Mouse (Mus musculus): ENCODE measurements at regions not wholly inside any gene's neighbourhood (a gene's known extent, or its start where the extent isn't known, plus 50 kb on each side); places are given as distances from the start of the nearest gene placed in this dataset.
"Not testable (repeated sequence)": the region's sequence is repeated elsewhere in the genome, so short reads cannot be mapped to it uniquely, and the experiment has no call there.

DNA sequence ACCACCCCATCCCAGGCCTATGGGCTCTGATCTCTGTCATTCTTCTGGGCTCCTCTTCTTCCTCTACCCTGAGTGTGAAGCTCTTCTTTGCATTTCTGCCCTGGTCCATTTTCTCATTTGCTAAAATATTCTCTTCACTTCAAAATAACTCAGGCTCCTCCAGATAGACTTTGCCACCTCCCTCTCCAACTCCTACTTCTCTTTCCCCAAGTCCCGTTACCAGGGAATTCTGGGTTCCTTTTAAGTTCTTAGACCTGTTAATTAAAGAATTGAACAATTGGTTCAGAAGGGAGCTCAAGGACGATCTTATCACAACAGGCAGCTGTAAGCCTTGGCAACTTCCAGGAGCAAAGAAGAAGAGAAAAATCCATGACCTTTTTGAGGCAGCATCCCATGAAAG lies 122.9 kb upstream of the Arid1b start:
- no peak for DNase-seq (ENCODE audit: low read depth, low spot score)

GRCm38 (mm10) chr17:4874459-4874858 lies 119.7 kb upstream of the Arid1b start:
- no peak for DNase-seq (ENCODE audit: low read depth, low spot score)

GRCm38 (mm10) chr17:4875086-4876046 lies 118.8 kb upstream of the Arid1b start:
- no peak for DNase-seq (ENCODE audit: low read depth, low spot score)

DNA sequence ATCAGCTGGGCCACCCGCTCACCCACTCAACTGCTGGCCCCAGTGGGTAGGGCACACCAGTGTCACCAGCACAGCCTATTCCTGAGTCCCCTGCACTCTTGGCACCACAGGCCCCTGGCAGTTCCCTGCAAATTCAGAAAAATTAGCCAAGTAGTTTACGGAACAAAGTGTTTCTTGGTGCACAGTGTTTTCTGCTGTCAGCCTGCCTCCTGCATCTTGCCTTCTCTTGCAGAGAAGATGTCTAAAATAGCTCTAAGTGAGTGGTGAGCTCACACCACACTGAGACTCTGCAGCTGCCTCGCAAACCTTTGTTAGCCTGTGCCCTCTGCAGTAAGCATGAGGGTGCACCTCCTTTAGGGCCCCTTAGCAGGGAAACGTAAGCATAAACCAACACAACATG lies 117.7 kb upstream of the Arid1b start:
- no peak for DNase-seq (ENCODE audit: low read depth, low spot score)

GRCm38 (mm10) chr17:4881473-4881872 lies 112.7 kb upstream of the Arid1b start:
- no peak for DNase-seq (ENCODE audit: low read depth, low spot score)

DNA sequence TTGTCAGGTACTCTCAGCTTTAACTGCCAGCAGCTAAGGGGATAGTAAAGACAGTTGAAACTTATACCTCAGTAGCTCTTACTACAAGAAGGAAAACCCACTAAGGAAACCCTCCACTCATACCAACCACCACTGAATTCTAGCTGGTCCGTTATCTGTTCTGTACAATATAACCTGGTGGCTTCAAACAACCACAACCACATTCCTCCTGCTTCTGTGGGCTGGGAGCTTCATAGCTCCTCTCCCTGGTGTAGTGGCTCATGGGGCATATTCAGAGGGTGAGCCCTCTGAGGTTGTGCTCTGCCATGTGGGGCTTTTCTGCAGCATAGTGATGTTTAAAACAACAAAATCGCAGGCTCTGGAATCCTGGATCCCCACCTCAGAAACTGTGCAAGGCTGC lies 110.0 kb upstream of the Arid1b start:
- DNase-seq (ENCODE audit: low read depth, low spot score), result no peak

GRCm38 (mm10) chr17:4884761-4885160 lies 109.4 kb upstream of the Arid1b start:
- DNase-seq (ENCODE audit: low read depth, low spot score), result no peak

GRCm38 (mm10) chr17:4887331-4887730 lies 106.8 kb upstream of the Arid1b start:
- not testable (repeated sequence) for DNase-seq (ENCODE audit: low read depth, low spot score)

GRCm38 (mm10) chr17:4889577-4889976 lies 104.6 kb upstream of the Arid1b start:
- DNase-seq (ENCODE audit: low read depth, low spot score), result no peak

DNA sequence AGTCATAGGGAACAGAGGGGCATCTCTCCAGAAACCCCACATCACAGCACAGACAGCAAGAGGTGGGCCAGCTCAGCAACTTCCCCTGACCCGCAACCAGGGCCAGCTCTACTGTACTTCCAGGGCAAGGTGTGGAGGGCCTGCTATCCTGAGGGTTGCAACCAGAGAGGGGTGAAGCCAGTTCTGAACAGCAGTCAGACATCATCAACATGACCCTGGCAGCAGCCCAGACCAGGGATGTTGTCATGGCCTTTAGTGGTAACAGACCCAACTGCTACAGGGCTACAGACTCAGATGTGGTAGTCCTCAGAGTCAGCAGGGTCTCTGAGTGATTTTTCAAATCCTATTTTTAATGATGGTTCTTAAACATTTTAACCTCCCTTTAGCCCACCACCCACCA lies 104.0 kb upstream of the Arid1b start:
- DNase-seq (ENCODE audit: low read depth, low spot score), result no peak

DNA sequence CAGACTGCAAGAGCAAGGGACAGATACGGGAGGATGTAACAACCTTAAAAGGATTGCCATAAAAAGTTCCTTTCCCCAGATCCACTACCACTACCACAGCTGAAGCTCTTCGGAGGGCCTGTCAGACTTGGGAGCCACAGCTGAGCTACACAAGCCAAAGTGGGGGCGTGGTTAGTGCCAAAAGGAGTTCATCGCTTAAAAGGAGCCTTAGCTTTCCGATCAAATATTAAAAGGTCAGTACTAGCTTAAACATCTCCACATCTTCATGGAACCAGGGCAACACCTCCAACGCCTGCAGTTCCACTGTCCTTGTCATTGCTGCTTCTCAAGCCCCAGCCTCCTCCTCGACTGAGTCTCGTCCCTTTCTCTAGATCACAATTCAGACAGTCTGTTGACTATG lies 102.6 kb upstream of the Arid1b start:
- DNase-seq (ENCODE audit: low read depth, low spot score), result no peak

DNA sequence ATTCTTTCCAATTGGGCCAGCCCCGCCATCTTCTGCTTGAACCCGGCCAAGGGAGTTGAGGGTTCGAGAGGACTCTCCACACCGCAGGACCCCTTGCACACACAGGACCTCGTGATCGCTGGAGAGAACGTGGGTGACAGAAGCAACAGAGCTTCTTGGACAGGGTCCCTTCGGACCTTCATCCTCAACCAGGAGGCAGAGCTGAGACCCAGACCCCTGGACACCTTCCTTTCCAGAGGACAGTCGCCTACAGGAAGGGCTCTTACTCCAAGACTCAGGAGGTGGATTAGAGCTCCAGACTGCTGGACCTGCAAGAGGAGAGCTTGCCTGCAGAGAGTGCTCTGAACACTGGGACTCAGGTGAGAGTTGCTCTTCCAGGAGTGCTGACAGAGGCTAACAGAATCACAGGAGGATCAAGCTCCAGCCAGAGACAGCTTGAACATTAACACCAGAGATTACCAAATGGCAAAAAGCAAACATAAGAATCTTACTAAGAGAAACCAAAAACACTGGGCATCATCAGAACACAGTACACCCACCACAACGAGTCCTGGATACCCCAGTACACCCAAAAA lies 99.3 kb upstream of the Arid1b start:
- DNase-seq (ENCODE audit: low read depth, low spot score), result not testable (repeated sequence)

DNA sequence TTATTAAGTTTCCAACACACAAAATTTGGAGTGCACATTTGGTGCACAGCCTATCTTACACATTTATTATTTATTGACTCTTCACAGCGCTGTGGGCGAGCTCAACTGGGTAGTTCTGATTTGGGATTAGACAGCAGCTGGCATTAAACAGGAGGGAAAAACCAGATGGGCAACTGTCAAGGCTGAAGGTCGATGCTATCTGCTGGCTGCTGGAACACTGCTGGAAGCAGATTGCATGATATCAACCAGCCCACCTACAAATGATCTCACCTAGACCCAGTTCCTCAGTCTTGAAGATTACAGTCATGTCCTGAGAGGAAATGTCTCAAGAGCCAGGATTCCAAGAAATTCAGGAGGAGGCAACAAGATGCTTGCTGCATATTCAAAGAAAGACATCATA lies 91.0 kb upstream of the Arid1b start:
- DNase-seq (ENCODE audit: low read depth, low spot score), result no peak

DNA sequence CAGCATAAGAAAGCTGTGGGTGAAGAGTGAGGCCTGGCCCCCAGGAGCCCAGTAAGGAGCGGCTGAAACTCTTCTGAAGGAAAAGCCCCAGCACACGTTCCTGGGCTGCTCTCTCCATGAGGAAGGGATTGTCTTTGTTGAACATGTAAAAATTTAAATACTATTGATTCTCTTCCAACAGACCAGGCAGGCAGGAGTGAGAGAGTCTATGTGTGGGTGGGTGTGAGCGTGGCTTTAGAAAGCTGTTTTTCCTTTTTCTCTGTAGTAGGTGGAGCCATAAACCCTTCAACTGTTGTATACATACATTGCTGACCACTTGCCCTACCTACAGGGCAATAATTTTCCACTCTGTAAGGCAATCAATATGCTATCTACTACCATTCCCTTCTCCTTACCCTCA lies 87.6 kb upstream of the Arid1b start:
- no peak for DNase-seq (ENCODE audit: low read depth, low spot score)

DNA sequence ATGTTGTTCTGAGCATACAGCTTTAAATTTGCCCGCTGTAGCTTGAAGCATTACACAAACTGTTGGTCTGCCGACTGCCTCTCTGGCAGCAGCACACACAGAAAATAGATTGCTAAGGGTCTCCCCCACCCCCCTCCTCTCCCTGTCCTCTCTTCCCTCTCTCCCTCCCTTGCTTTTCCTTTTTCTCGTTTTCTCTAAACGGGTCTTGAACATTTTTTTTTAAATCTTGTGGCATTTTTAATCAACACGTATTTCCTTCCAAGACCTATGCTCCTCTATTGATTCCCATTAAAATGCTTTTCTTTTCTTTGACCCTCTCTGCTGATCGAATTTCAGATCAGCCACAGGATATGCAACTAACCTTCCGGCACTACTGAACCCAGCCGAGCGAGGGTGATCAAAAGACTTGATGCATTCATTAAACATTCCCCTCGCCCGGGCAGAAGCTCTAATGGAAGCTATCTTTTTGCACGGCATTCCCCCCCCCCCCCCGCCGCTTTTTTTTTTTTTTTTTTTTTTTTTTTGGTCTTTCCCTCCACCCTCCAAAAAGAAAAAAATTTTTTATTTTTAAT lies 86.9 kb upstream of the Arid1b start:
- peak; percentile 43 for DNase-seq (ENCODE audit: low read depth, low spot score)

DNA sequence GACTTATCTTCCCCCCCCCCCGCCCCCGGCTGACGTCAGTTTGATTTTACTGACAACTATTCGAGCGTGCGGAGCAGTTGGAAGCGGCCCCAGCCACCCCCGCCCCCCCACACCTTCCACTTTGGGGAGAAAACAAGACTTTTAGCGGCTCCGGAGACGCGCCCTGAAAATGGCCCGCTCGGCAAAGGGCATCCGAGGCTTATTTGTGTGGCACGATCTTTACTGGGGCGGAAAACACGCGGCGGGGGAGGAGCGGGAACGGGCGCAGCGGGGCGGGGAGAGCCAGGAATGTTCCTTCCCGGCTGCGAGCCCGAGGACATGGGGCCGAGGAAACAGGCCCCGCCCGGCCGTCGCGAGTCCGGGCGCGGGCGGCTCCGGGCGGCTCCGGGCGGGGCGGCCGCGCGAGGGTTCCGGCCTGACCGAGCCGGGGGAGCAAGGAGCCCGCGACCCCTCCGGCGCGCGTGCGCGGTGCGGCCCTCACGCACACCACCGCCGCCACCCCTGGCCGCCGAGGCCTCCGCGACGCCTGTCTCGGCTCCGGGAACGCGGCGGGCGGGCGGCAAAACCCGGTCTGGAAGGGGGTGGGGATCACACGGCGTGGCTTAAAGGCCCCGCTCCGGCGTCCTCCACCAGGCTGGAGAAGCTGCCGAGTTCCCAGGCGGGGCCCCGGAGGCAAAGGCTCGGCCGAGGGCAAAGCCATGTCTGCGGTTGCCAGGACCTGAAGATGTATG lies 86.1 kb upstream of the Arid1b start:
- peak; percentile 94 for DNase-seq (ENCODE audit: low read depth, low spot score)

- no peak for DNase-seq (ENCODE audit: low read depth, low spot score)
Measured at GRCm38 (mm10) chr17:4908572-4908965, 85.6 kb upstream of the Arid1b start.

DNA sequence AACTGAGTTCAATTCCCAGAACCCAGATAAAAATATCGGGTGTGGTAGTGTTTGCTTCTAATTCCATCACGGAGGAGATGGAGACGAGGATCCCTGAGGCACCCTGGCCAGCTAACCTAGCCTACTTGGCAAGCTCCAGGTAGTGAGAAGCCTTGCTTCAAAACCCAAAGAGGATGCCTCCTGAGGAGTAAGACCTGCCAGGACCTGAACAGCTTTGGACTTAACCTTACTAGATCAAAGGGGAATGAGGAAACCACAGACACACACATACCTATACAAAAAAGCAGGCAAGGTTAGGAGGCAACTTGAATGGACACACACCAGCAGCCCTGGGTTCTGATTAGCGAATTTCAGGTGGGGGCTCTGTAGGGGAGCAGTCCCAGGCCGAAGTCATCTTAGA lies 84.0 kb upstream of the Arid1b start:
- DNase-seq (ENCODE audit: low read depth, low spot score), result no peak

GRCm38 (mm10) chr17:4913001-4913400 lies 81.1 kb upstream of the Arid1b start:
- no peak for DNase-seq (ENCODE audit: low read depth, low spot score)

DNA sequence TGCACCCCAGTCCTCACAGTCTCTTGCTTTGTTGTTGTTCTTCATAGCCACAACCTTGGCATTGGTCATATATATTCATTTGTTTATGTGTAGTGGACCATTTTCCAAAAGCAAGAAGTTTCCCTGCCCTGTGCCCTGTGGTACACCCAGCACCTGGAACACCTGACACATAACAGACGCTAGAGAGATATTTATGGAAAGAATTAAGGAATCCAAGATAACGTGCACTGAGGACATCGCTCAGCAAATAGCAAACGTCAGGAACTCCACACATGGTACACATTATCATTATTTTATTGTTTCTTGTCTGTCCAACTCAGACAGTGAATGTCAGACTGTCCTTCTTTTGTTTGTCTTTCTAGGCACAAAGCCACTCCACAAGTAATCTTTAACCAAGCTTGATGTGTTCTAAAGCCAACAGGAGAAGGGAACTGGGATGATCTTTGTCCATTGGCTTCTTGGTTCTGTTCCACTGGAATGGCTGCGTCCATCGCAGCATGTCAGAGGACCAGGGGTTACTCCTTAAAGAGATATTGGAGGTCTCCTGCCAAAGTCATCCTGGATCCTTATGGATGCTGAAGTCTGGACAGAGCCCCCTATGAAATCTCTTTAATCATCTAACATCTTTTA lies 74.2 kb upstream of the Arid1b start:
- DNase-seq (ENCODE audit: low read depth, low spot score), result no peak

- no peak for DNase-seq (ENCODE audit: low read depth, low spot score)
Measured at GRCm38 (mm10) chr17:4921121-4921520, 73.0 kb upstream of the Arid1b start.

DNA sequence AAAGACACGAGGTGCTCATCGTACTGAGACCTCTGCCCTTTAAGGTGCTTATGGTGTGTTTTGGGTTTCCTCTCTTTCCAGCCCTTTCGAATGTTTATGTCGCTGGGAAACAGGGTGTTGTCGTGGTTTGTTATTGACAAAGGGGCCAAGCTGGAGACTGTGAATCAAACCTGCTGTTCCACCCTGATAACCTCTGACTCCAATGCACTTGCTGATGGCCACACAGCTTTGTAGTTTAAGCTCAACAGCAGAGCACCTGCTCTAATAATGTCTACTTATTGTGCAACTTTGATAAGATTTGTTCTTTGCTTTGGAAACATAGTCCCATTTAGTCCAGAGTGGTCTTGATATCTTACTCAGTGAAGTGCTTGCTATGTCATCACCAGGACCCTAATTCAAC lies 65.5 kb upstream of the Arid1b start:
- no peak for DNase-seq (ENCODE audit: low read depth, low spot score)
